Mouse (Mus musculus): ENCODE measurements around the gene Mpzl2.

GRCm38 (mm10) chr9:45042056-45042720 lies 2.6 kb downstream of the Mpzl2 start:
- TF ChIP-seq GATA1 (IDR thresholded peaks at IDR 0.05; ENCODE audit: borderline replicate concordance, low read length) = no peak
- TF ChIP-seq FLI1 (IDR thresholded peaks at IDR 0.05; ENCODE audit: low read length) = no peak
